Mouse (Mus musculus) layer of hippocampus, adult 2 months (tissue): ENCODE data around the gene Mfsd11. TPM values are rescaled to one million over a fixed set of nuclear protein-coding genes. Genes with fewer than 3 reads are reported as not detected.
A peak's percentile ranks its signal among the peaks of the same experiment; 100 is the strongest.

Source experiments
- DNase-seq, 2 experiments: peaks; one replicate each; pipeline ENCODE4 v3.0.0; 2022; ENCODE audit warnings: low spot score in 2 of 2
- H3K27ac ChIP-seq: fragments of 200-600 bp; 2 replicates; pipeline ENCODE4 v1.8.1; 2022
- H3K4me3 ChIP-seq: fragments of 200-600 bp; 2 replicates; pipeline ENCODE4 v1.8.1; 2022; ENCODE audit warnings: mild to moderate bottlenecking
- CTCF ChIP-seq: fragments of 200-600 bp; conservative IDR thresholded peaks from 2 replicates; pipeline ENCODE4 v1.8.1; 2022; ENCODE audit warnings: antibody characterized with exemption, mild to moderate bottlenecking, moderate library complexity
- long read RNA-seq, 2 experiments: library from polyadenylated mRNA; stranded (forward); transcript quantifications; one replicate each; pipeline ENCODE4 v2.0.0; 2021; ENCODE audit warnings: borderline mapping rate in 2 of 2
- total RNA-seq, 2 experiments: library from RNA; stranded (reverse); gene quantifications; 2 replicates each; pipeline ENCODE4 v1.2.3; 2021

Gene Mfsd11
- 10 to 100 TPM; 41.0 to 41.6 TPM for total RNA-seq
- long read RNA-seq, experiment 1, transcript Mfsd11-201 (13 exons, 3,298 nt), result major isoform, 9 of 31 reads
- long read RNA-seq, experiment 1, partial matches to known transcripts, result 3 of 31 reads
- long read RNA-seq, experiment 1, other reads (novel, unspliced or antisense), result 19 of 31 reads
- long read RNA-seq, experiment 2, transcript Mfsd11-201 (13 exons, 3,298 nt), result major isoform, 14 of 45 reads
- long read RNA-seq, experiment 2, partial matches to known transcripts, result 4 of 45 reads
- long read RNA-seq, experiment 2, other reads (novel, unspliced or antisense), result 25 of 45 reads

DNA sequence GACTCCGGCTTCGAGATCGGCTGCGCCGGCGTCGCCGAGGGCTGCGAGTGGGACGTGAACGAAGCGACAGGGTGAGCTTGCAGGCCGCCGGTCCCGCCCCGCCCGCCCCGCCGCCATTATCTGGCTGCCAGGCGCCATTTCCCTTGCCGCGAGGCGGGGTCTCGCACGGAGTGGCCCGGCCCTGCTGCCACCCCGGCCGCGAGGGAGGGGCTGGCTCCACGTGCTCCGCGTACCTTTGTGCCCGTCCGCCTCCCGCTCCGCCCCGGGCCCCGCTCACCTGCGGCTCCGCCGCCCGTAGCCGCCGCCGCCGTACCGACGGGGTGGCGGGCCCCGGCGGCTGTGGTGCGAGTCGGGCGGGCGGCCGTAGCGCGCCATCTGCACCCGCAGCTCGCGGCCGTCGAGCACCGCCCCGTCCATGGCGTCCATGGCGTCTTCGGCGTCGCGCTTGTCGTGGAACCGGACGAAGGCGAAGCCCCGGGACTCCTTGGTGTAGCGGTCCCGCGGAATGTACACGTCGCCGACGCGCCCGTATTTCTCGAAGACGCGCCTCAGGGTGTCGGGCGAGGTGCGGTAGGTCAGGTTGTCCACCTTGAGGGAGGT is at the start of gene Mfsd11:
TSS of gene Mfsd11 (plus strand) at position 150 of the 600 bp plus-strand sequence.
- DNase-seq, result peak; percentile 67 to 76
- no peak for TF ChIP-seq CTCF

DNA sequence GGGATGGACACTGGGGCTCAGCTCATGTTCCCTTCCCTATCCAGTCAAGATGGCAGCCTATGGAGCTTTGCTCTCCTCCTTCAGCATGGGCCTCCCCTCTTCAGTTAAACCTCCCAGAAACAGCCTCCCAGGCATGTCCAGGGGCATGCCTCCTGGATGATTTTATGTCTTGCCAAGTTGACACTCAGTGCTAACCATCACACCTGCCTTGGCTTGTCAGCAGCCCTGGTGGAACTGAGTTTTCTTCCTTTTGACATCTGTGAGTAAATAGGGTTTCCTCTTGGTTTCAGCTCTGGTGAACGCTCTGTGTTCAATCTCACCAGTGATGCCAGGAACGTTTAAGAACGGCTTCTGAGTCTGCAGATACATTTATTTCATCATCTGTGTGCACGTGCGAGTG is 49.5 kb upstream of the Mfsd11 start:
- Histone ChIP-seq H3K27ac (no peak overlapping the region), H3K4me3 (no peak overlapping the region)
- DNase-seq, result no peak
- TF ChIP-seq CTCF, result no peak

More for the DNA sequence above, at the start of gene Mfsd11:
- Histone ChIP-seq H3K4me3 (peak within 1 kb of the TSS; percentile 78), H3K27ac (peak within 1 kb of the TSS; percentile 90)

DNA sequence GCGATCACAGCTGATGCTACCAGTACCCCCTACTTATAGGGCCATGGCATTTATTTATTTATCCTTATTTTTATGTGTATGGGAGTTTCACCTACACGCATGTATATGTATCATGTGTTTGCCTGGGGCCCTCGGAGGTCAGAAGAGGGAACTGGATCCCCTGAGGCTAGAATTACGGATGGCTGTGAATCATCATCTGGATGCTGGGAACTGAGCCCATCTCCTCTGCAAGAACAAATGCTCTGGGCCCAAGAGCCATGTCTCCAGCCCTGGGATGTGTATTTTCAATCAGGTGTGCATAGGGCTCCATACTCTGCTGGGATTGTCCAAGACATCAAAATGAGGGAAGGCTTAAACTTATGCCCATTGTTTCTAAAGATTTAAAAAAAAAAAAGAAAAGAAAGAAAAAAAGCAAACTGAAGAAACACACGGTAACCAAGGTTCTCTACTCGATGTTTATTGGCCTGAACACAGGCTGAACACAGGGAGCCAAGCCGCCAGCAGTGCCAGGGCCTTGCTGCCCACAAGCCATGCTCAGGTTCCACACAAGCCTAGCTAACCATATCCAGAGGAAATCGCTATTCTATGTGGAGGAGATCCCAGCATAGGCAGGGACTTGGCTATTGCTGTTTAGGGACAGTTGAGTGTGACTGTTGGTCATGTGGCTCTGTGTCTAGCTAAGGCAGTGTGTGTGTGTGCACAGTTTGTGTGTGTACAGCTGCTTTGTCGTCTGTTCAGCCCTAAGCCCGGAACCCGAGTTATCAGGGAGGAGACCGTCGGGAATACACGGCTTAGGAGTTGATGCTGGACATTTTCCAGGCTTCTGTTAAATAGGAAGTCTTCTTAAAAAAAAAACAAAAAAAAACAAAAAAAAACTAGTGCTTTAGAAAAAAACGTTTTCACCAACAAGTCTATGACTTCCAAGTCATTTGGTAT is 45.8 kb upstream of the Mfsd11 start:
- TF ChIP-seq CTCF, result no peak
- no peak overlapping the region for H3K4me3 ChIP-seq
- DNase-seq, result no peak
- peak overlapping the region; percentile 49 for H3K27ac ChIP-seq

DNA sequence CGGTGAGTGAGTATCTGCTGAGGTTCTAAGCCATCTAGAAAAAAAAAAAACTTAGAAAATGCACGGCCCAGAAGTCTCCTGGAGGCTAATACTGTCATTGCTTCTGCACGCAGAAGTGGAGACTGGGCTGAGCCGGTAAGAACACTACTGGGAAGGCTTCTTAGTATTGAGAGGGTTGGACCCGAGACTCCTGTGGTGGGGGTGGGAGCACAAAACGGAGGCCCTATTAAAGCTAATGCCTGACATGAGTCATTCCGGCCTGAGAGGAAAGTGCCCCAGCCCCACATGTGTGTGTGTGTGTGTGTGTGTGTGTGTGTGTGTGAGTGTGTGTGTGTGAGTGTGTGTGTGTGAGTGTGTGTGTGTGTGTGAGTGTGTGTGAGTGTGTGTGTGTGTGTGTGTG is 45.1 kb upstream of the Mfsd11 start:
- no peak overlapping the region for H3K4me3 ChIP-seq
- DNase-seq, result no peak
- no peak overlapping the region for H3K27ac ChIP-seq
- peak; percentile 34 for TF ChIP-seq CTCF

DNA sequence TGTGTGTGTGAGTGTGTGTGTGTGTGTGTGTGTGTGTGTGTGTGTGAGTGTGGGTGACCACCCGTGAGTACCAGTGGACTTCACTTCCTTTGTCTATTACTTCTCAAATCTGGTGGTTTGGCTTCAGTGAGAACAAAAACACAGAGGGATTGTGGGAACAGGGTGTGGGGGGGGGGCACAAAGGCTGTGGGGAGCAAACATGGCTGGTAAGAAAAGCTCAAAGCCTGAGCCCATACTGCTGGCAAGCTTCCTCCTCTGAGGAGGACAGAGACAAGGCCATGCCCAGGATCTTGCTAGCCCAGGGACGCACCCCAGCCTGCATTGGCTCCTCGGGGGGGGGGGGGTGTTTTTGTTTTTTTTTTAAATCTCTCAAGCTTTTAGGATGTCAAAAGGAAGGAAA is 44.7 kb upstream of the Mfsd11 start:
- Histone ChIP-seq H3K4me3 (no peak overlapping the region), H3K27ac (peak overlapping the region; percentile 43; the same call in 1 of the 2 replicates)
- no peak for TF ChIP-seq CTCF
- DNase-seq, result no peak

DNA sequence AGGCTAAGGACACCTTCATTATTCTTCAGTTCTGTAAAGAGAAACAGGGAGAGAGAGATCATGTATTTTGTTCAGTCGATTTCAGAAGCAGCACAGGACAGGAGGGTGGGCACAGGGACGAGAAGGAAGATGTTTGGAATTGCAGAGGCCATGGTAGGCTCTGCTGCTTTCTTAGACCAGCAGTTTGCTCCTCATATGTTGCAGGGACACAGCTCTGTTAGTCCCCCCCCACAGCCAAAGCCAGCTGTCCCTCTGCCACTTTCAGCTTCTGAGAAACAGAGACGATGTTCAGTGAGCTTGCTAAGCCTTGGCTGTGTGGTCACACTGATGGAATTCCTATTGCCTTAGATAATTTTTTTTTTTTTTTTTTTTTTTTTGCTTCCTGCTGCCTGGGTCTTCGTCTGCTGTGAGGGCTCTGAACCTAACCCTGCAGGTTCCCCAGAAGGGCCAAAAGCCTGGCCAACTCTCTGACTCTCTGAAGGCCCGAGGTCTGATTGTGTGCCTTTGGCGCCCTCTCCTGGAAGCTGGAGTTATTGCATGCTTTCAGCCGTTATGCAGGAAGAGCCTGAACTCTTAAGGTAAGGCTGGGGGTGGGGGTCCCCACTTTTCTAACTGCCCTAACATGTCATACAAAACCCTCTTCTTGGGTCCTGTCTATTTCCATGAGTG is 44.2 kb upstream of the Mfsd11 start:
- Histone ChIP-seq H3K27ac (peak overlapping the region; percentile 43), H3K4me3 (no peak overlapping the region)
- DNase-seq, result peak; percentile 83 to 88
- TF ChIP-seq CTCF, result peak; percentile 91

DNA sequence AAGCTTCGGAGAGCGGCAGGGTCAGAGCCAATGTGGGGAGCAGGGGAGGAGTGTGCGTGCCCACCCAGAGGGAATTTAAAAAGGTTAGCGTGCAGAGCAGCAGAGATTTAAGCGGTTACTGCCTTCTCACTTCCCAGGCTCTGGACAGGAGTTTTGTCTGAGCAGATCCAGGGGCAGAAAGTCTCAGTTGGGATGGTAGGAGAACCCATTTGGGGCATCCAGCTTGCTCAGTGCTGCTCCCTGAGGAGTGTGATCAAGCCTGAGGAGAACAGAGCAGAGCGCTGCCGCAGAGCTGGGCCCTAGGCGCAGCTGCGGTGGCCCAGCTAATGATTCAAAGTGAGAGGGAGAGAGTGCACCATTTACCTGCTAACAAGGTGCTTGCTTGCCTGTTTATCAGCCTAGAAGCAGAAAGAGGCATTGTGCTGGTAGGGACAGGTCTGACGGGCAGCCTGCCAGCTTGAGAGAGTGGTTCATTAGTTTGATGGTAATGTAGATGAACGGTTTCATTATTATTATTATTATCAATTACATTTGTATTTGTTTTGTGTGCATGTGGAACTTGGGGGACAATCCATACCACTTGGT is 43.3 kb upstream of the Mfsd11 start:
- no peak for TF ChIP-seq CTCF
- H3K4me3 ChIP-seq, result no peak overlapping the region
- H3K27ac ChIP-seq, result no peak overlapping the region
- no peak for DNase-seq

DNA sequence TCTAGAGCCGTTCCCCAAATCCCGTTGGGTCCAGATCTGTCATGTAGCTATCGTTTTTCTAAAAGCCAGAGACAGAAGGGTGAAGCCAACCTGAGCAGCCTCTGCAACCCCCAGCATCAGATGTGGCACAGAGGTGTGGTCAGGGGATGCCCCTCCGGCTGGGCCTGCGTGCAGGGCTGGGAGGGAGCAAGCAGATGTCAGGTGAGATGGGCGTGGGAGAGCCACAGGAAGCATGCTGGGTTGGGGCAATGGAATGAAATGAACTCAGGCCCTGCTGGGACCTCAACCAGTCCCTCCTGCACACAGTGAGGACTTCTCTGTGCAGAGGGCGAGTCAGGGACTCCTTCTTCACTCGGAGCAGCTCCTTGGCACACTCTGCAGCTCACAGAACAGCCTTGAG is 42.7 kb upstream of the Mfsd11 start:
- no peak overlapping the region for H3K4me3 ChIP-seq
- no peak for DNase-seq
- TF ChIP-seq CTCF, result no peak
- H3K27ac ChIP-seq, result no peak overlapping the region

DNA sequence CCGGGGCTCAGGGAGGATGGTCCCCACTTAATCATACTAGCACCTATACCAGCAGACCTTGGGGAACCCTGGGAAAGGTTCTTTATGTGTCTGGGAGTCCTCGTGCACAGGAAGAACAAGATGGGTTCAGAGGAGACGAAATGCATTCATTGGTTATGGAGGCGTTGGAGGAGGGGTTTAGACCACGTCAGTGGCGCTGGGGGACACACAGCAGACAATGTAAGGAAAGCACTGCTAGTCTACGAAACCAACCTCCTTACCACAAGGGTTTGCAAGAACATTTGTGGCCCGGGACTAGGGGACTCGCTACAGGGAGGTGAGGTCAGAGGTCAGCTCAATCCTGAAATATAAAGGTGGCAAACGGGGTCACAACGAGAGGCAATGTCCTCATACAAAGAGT is 41.7 kb upstream of the Mfsd11 start:
- TF ChIP-seq CTCF, result no peak
- no peak for DNase-seq
- Histone ChIP-seq H3K4me3 (no peak overlapping the region), H3K27ac (peak overlapping the region; percentile 87)

DNA sequence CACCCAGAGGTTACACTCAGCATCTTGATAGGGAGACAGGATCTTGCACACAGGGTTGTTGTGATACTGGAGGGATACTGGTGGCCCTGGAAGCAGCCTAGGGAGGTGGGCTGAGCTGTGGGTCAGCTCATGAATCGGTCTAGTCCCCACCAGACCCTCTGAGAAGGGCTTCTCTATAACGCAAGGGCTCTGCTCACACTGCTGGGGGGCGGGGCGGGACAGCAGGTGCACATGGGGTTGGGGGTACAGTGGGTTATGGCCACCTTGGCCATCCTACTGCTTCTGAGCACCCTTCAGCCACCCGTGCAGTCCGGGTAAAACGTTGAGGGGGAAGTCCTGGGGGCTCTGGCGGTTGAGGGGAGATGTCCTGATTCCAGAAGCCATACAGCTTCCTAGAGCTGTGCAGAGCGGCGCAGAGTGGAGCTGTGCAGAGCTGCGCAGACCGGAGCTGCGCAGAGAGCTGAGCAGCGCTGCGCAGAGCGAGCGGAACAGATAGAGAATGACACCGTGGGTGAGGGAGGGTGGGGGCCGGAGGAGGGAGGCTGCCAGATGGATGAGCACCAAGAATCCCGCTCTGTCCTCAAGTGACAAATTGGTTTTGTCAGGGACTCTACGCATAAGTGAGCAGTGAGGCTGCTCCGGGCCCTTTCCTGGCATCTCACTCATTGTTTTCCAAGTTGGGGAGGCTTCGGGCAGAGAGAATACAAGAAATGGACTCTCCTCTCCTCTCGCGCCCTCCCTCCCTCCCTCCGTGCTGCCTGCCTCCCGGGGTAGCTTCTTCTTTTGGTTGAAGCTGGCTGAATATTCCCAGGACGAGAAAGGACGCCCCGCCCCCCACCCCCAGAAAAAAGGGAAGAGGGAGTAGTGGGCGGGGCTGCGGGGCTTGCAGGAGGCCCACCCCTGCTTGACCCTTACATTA is 41.0 kb upstream of the Mfsd11 start:
- Histone ChIP-seq H3K27ac (peak overlapping the region; percentile 87), H3K4me3 (peak overlapping the region; percentile 50)
- TF ChIP-seq CTCF, result peak; percentile 60
- peak; percentile 73 to 81 for DNase-seq

DNA sequence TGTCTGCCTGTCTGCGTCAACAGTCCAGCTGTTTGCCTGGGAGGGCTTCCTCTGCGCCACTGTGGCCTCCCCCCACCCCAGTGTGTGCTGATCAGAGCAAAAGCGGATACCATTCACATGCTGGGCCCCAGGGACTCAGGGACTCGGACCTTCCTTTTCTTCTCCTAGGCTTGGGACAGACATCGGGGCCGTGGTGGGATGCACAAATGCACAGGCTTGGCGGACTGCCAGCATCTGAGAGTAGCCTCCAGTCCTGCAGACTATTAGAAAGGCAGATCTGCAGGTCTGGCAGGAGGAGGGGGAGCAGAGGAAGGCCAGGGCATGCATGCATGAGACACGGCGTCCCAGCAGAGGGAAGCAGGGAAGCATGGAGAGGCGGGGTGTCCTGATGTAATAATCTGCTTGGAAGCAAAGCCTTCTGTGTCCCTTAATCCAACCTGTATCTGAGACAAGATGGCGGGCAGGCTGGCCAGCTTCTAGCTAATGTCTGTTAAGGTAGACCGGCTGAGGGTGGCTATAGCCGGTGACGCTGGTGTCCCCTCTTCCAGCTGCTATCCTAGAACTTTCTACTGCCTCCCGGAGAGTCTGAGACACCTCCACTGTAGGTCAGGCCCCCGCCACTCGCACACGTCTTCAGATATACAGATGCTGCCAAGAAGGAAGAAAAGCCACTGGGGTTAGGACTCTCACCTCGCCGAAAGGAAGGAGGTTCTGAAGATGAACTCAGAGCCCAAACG is 39.3 kb upstream of the Mfsd11 start:
- Histone ChIP-seq H3K4me3 (no peak overlapping the region), H3K27ac (peak overlapping the region; percentile 83)
- no peak for TF ChIP-seq CTCF
- DNase-seq, result no peak
